Mouse (Mus musculus) heart, adult 8-10 months (tissue): ENCODE measurements around the gene Itgb1. TPM values are rescaled to one million over a fixed set of nuclear protein-coding genes. Genes with fewer than 3 reads are reported as not detected.

Source experiments
- DNase-seq: peaks from one replicate; pipeline ENCODE4 v3.0.0; 2022; ENCODE audit warnings: low spot score
- total RNA-seq, 4 experiments: library from RNA; stranded (reverse); gene quantifications; 2 replicates each; pipeline ENCODE4 v1.2.4; 2022

Itgb1 gene
- total RNA-seq, 4 experiments from 2014 or later: 294 to 330 (median 319) TPM

GRCm38 (mm10) chr8:128681970-128682369 is 3.5 kb upstream of the Itgb1 start:
- DNase-seq: no peak

GRCm38 (mm10) chr8:128684609-128685506 is 596 bp upstream of the Itgb1 start:
- DNase-seq: no peak

GRCm38 (mm10) chr8:128686429-128686990 is 1.1 kb downstream of the Itgb1 start:
- no peak for DNase-seq

- no peak for DNase-seq
Observed at GRCm38 (mm10) chr8:128688679-128689078, 3.2 kb downstream of the Itgb1 start.

- DNase-seq: no peak
Observed at GRCm38 (mm10) chr8:128690056-128690455, 4.6 kb downstream of the Itgb1 start.

GRCm38 (mm10) chr8:128696701-128697397 is 11.4 kb downstream of the Itgb1 start:
- no peak for DNase-seq

GRCm38 (mm10) chr8:128697945-128698344 is 12.5 kb downstream of the Itgb1 start:
- no peak for DNase-seq

GRCm38 (mm10) chr8:128704376-128704775 is 18.9 kb downstream of the Itgb1 start:
- DNase-seq: no peak

- DNase-seq: no peak
Observed at GRCm38 (mm10) chr8:128704836-128705235, 19.4 kb downstream of the Itgb1 start.

GRCm38 (mm10) chr8:128709261-128709660 is 23.8 kb downstream of the Itgb1 start:
- DNase-seq: peak; percentile 87

- no peak for DNase-seq
Observed at GRCm38 (mm10) chr8:128716184-128716583, 30.7 kb downstream of the Itgb1 start.

GRCm38 (mm10) chr8:128724819-128725218 is 39.4 kb downstream of the Itgb1 start:
- no peak for DNase-seq

GRCm38 (mm10) chr8:128727213-128727612 is 41.8 kb downstream of the Itgb1 start:
- DNase-seq: no peak

GRCm38 (mm10) chr8:128732254-128732653 is 46.8 kb downstream of the Itgb1 start:
- DNase-seq: no peak

GRCm38 (mm10) chr8:128734118-128734517 is 48.7 kb downstream of the Itgb1 start:
- no peak for DNase-seq

GRCm38 (mm10) chr8:128735692-128736091 is 50.2 kb downstream of the Itgb1 start:
- no peak for DNase-seq

Other genes starting within 250 kb of the Itgb1 start
- not detected for gene Gm3952, start 113.0 kb downstream of the Itgb1 start, total RNA-seq